Mouse (Mus musculus) spleen, adult 2 months (tissue): ENCODE data around the gene Grin2d. TPM values are rescaled to one million over a fixed set of nuclear protein-coding genes. Genes with fewer than 3 reads are reported as not detected.

ENCODE experiments used
- DNase-seq, 2 experiments: peaks; one replicate each; pipeline versions ENCODE4 v3.0.0 to v3.0.0-alpha.2; 2012 to 2021; ENCODE audit warnings: low spot score in 2 of 2, low read depth in 1 of 2
- H3K27ac ChIP-seq: fragments of 200-500 bp; 2 replicates; pipeline ENCODE4 v1.5.1; 2012; ENCODE audit warnings: low read length, inconsistent platforms; ENCODE audit not compliant: insufficient read depth
- H3K27me3 ChIP-seq: fragments of 200-500 bp; 2 replicates; pipeline ENCODE4 v1.6.1; 2012; ENCODE audit warnings: mild to moderate bottlenecking, moderate library complexity, low read length, inconsistent platforms; ENCODE audit not compliant: control insufficient read depth, insufficient read depth
- H3K36me3 ChIP-seq: fragments of 200-500 bp; 2 replicates; pipeline ENCODE4 v1.6.1; 2012; ENCODE audit warnings: mild to moderate bottlenecking, low read length, inconsistent platforms; ENCODE audit not compliant: control insufficient read depth, insufficient read depth
- H3K4me1 ChIP-seq: fragments of 200-500 bp; 2 replicates; pipeline ENCODE4 v1.6.1; 2011; ENCODE audit warnings: inconsistent platforms; ENCODE audit not compliant: control insufficient read depth, insufficient read depth, insufficient read length
- H3K4me3 ChIP-seq: fragments of 200-500 bp; 2 replicates; pipeline ENCODE4 v1.5.1; 2011; ENCODE audit warnings: mild to moderate bottlenecking, inconsistent platforms; ENCODE audit not compliant: insufficient read depth, insufficient read length; ENCODE audit errors: extremely low read depth
- CTCF ChIP-seq: fragments of 200-500 bp; IDR thresholded peaks from 2 replicates; pipeline ENCODE4 v1.5.1; 2011; ENCODE audit warnings: mild to moderate bottlenecking, inconsistent platforms; ENCODE audit not compliant: insufficient read depth, insufficient read length, insufficient replicate concordance; ENCODE audit errors: extremely low read depth
- POLR2A ChIP-seq: fragments of 200-500 bp; IDR thresholded peaks from 2 replicates; pipeline ENCODE4 v1.6.1; 2011; ENCODE audit warnings: low read depth, low read length, inconsistent platforms
- WGBS: fragments of 180-500 bp; shearing (Covaris S2); methylation state at CpG from one replicate; pipeline ENCODE4 v1.1.7; 2018; 5-methylcytosine and 5-hydroxymethylcytosine counted together
- polyA plus RNA-seq: library from polyadenylated mRNA; depleted of rRNA; stranded (reverse); fragments of >200 nt; gene quantifications from 2 replicates; pipeline ENCODE4 v1.2.3, GENCODE M21; 2012

The Grin2d gene
- polyA plus RNA-seq, 1 experiment = 0.68 TPM

GRCm38 (mm10) chr7:45793240-45793639 lies 84.9 kb downstream of the Grin2d start:
- Histone ChIP-seq H3K27ac (no peak overlapping the region), H3K4me3 (no peak overlapping the region), H3K4me1 (peaks cover 5% of the 10 kb centered on the region; the same call in 1 of the 2 replicates), H3K36me3 (no peaks in the 10 kb centered on the region), H3K27me3 (peaks cover 10% of the 10 kb centered on the region)
- TF ChIP-seq CTCF (no peak), POLR2A (no peak)
- no peak for DNase-seq
- 80% methylated on average over 20 of the region's 24 CpGs for WGBS

DNA sequence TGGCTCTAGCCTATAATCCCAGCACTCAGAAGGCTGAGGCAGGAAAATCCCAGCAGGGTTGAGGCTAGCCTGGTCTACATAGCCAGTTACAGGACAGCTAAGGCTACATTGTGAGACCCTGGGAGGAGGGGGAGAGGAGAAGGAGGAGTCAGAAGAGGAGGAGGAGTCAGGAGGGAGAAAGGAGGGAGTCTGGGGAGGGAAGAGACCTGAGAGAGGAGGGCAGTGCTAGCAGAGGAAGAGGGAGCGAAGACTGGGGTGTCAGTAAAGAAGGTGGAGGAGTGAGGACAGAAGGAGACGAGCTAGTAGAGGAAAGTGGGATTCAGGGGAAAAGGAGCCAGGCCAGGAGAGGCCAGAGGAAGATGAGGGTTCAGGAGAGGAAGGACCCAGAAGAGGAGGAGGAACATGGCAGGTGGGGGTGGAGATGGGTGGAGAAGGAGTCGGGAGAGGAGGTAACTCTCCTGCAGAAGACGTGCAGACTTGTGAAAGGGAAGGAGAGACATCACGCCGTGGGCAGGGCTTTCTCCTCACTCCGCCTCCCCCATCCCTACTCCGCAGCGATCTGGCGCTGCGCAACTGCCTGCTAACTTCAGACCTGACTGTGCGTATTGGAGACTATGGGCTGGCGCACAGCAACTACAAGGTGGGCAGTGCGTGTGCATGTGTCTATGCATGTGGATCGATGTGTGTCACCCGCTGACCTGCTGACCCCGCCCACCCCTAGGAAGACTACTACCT lies 86.3 kb downstream of the Grin2d start:
- DNase-seq = no peak
- no peak overlapping the region for H3K27ac ChIP-seq
- no peak for TF ChIP-seq POLR2A
- no peak for TF ChIP-seq CTCF
- H3K4me3 ChIP-seq = no peak overlapping the region
- peaks cover 1% of the 10 kb centered on the region; the same call in 1 of the 2 replicates for H3K27me3 ChIP-seq
- no peaks in the 10 kb centered on the region for H3K36me3 ChIP-seq
- WGBS = 75% methylated on average over 17 of the region's 17 CpGs
- H3K4me1 ChIP-seq = no peaks in the 10 kb centered on the region; the same call in 1 of the 2 replicates

- DNase-seq = no peak
- Histone ChIP-seq H3K4me3 (no peak overlapping the region), H3K36me3 (no peaks in the 10 kb centered on the region), H3K27ac (no peak overlapping the region), H3K27me3 (peaks cover 3% of the 10 kb centered on the region), H3K4me1 (peaks cover 3% of the 10 kb centered on the region; the same call in 1 of the 2 replicates)
- no peak for TF ChIP-seq POLR2A
- no peak for TF ChIP-seq CTCF
- WGBS = 69% methylated on average over 6 of the region's 6 CpGs
Observed at GRCm38 (mm10) chr7:45790721-45791120, 87.5 kb downstream of the Grin2d start.

DNA sequence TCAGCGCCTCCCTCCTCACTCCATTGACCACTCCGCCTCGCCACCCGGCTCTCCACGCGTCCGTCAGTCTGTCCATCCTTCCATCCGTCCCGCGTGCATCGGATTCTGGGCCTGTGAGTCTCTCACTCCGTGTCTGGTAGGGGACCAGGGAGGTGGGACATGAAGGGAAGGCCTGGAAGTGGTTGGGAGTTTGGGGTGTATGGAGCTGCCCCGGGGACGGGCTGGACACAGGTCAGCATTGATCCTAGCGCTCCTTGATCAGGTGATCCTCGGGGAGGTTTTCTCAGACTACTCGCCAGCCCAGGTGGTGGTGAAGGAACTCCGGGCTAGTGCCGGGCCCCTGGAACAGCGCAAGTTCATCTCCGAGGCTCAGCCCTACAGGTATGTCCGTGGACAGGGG lies 90.5 kb downstream of the Grin2d start:
- Histone ChIP-seq H3K36me3 (no peaks in the 10 kb centered on the region), H3K27me3 (peaks cover 12% of the 10 kb centered on the region), H3K27ac (no peak overlapping the region), H3K4me1 (peaks cover 11% of the 10 kb centered on the region), H3K4me3 (no peak overlapping the region)
- no peak for DNase-seq
- no peak for TF ChIP-seq POLR2A
- no peak for TF ChIP-seq CTCF
- 86% methylated on average over 22 of the region's 22 CpGs for WGBS

GRCm38 (mm10) chr7:45786661-45787413 lies 91.3 kb downstream of the Grin2d start:
- WGBS = 31% methylated on average over 17 of the region's 17 CpGs
- Histone ChIP-seq H3K4me1 (peaks cover 11% of the 10 kb centered on the region), H3K27me3 (peaks cover 12% of the 10 kb centered on the region), H3K4me3 (no peak overlapping the region), H3K27ac (no peak overlapping the region), H3K36me3 (no peaks in the 10 kb centered on the region)
- no peak for TF ChIP-seq POLR2A
- no peak for TF ChIP-seq CTCF
- DNase-seq = no peak

DNA sequence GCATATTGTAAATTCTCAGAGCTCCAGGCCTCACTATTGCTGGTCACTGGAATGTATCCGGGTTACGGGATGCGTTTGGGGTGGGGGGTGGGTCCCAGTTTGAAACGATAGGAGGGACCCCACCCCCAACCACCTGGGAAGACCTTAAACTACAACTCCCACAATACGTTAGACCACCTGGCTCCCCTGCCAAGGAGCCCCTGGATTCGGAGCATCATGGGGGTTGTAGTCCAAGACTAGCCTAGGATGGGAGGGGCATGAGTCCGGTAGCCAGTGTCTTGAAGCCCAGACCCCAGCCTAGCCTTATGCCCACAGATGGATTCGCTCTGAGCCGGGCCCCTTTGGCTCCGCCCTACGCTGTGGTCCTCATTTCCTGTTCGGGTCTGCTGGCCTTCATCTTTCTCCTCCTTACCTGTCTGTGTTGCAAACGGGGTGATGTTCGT lies 92.0 kb downstream of the Grin2d start:
- Histone ChIP-seq H3K36me3 (no peaks in the 10 kb centered on the region), H3K27ac (no peak overlapping the region), H3K4me3 (no peak overlapping the region), H3K27me3 (peaks cover 12% of the 10 kb centered on the region), H3K4me1 (peaks cover 11% of the 10 kb centered on the region)
- no peak for DNase-seq
- TF ChIP-seq CTCF (no peak), POLR2A (no peak)
- WGBS = 9% methylated on average over 14 of the region's 14 CpGs

- Histone ChIP-seq H3K4me3 (no peak overlapping the region), H3K36me3 (no peaks in the 10 kb centered on the region), H3K27ac (no peak overlapping the region), H3K4me1 (peaks cover 11% of the 10 kb centered on the region), H3K27me3 (peaks cover 12% of the 10 kb centered on the region)
- TF ChIP-seq POLR2A = no peak
- no peak for TF ChIP-seq CTCF
- 4% methylated on average over 37 of the region's 42 CpGs for WGBS
- no peak for DNase-seq
Observed at GRCm38 (mm10) chr7:45785388-45786135, 92.6 kb downstream of the Grin2d start.
